Mouse (Mus musculus) heart, embryonic 14.5 days (tissue): Measurements from ENCODE around the gene Srgn. TPM values are rescaled to one million over a fixed set of nuclear protein-coding genes. Genes with fewer than 3 reads are reported as not detected.

Source experiments
- ATAC-seq: fragments of 200-750 bp; cut with Nextera tagmentation; 2 replicates; pipeline ENCODE4 v1.8.0; 2017; ENCODE audit warnings: low read depth, moderate TSS enrichment; ENCODE audit not compliant: insufficient number of reproducible peaks, insufficient read depth, low FRiP score
- H3K27ac ChIP-seq, 2 experiments: fragments of 200-500 bp in 1 of 2; fragments of 300-500 bp in 1 of 2; sonication (generic) in 1 of 2; replicated peaks in 1 of 2; 2 replicates each; pipeline ENCODE4 v1.5.1; 2012 to 2014; ENCODE audit warnings: low read depth in 2 of 2, low read length in 2 of 2, control low read depth in 1 of 2, mild to moderate bottlenecking in 1 of 2, mixed read lengths in 1 of 2; ENCODE audit not compliant: control insufficient read depth in 1 of 2, insufficient read depth in 1 of 2
- H3K27me3 ChIP-seq: fragments of 300-500 bp; sonication (generic); 2 replicates; pipeline ENCODE4 v1.6.1; 2014; ENCODE audit warnings: mild to moderate bottlenecking, low read length, control low read depth; ENCODE audit not compliant: control insufficient read depth, insufficient read depth
- H3K36me3 ChIP-seq: fragments of 300-500 bp; sonication (generic); 2 replicates; pipeline ENCODE4 v1.6.1; 2014; ENCODE audit warnings: mild to moderate bottlenecking, control low read depth, low read length, mixed read lengths; ENCODE audit not compliant: control insufficient read depth, insufficient read depth
- H3K4me1 ChIP-seq, 2 experiments: fragments of 200-500 bp in 1 of 2; fragments of 300-500 bp in 1 of 2; sonication (generic) in 1 of 2; 2 replicates each; pipeline ENCODE4 v1.6.1; 2012 to 2014; ENCODE audit warnings: low read length in 2 of 2, control low read depth in 1 of 2, mixed read lengths in 1 of 2; ENCODE audit not compliant: control insufficient read depth in 2 of 2, insufficient read depth in 2 of 2
- H3K4me2 ChIP-seq: fragments of 300-500 bp; sonication (generic); 2 replicates; pipeline ENCODE4 v1.6.1; 2014; ENCODE audit warnings: mild to moderate bottlenecking, low read length
- H3K4me3 ChIP-seq, 2 experiments: fragments of 200-500 bp in 1 of 2; fragments of 300-500 bp in 1 of 2; sonication (generic) in 1 of 2; 2 replicates each; pipeline ENCODE4 v1.5.1; 2012 to 2014; ENCODE audit warnings: low read length in 2 of 2, mild to moderate bottlenecking in 2 of 2, control low read depth in 1 of 2, low read depth in 1 of 2, moderate library complexity in 1 of 2; ENCODE audit not compliant: control insufficient read depth in 1 of 2, insufficient read depth in 1 of 2
- H3K9ac ChIP-seq: fragments of 300-500 bp; sonication (generic); 2 replicates; pipeline ENCODE4 v1.6.1; 2014; ENCODE audit warnings: mild to moderate bottlenecking, low read length
- H3K9me3 ChIP-seq: fragments of 300-500 bp; sonication (generic); 2 replicates; pipeline ENCODE4 v1.6.1; 2016; ENCODE audit warnings: low read length, control low read depth; ENCODE audit not compliant: control insufficient read depth
- WGBS: fragments of 180-500 bp; shearing (Covaris S2); extraction: QIAGEN DNeasy Blood & Tissue Kit; methylation state at CpG from one replicate; pipeline ENCODE4 v1.1.7; 2014; 5-methylcytosine and 5-hydroxymethylcytosine counted together
- polyA plus RNA-seq: library from polyadenylated mRNA; unstranded; fragments of >200 nt; fragmentation: Nextera tagmentation; extraction: Ambion mirVana; gene quantifications from 2 replicates; pipeline ENCODE4 v1.2.1, GENCODE M21; 2014

Srgn gene
- polyA plus RNA-seq, 1 experiment from 2014 or later: 6.8 TPM

DNA sequence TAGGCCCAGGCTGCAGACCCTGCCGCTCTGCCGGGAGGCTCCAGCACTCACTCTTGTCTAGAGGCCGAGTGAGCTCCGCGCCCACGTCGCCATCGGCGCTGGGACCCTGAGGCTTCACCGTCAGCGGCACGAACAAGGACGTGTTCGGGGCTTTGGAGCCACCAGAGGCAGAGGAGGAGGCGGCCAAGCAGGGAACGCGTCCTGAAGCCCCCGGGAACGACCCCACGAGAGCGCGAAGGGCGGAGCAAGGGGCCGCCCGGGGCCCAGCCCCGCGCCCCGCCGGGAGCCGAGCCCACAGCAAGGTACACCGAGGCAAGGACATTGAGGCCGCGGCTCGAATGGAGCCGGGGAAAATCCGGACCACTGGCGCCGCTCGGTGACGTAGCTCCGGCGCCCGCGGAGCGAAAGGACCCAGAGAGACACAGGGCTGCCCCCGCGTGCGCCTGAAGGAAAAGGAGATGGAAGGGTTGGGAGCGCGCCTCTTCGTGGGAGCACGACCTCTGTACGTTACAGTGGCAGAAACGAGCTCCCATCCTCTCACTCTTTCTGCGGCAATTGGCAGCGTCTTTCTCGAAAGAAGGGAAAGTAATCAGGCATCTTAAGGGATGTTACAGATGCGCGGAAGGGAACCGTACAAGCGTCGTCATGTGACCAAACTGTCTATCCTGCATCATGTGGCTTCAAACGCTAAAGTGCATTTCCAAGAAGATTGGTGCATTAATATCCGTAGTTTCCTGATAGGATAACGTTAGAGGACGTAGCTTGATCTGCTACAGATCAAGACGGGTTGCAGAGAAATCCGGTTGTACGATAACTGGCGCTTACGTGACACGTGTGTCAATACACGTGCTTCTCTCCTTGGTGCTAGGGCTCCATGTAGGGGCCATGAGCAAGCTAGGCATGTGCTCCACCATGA, 77.6 kb downstream of the Srgn start, which contains the start of the genes 4930507D05Rik and Supv3l1:
Gene 4930507D05Rik, plus strand, starts transcription at position 126 of the 916 bp plus-strand sequence.
Gene Supv3l1, minus strand, starts transcription at position 375 of the 916 bp plus-strand sequence.
- Histone ChIP-seq H3K9me3 (no peaks in the 10 kb centered on the region), H3K4me2 (peak within 1 kb of the TSS; percentile 77), H3K36me3 (peaks cover 33% of the 10 kb centered on the region), H3K27me3 (no peaks in the 10 kb centered on the region), H3K4me1 (peaks cover 7 to 16% of the 10 kb centered on the region in 2 experiments; a peak in 3 of 4 replicates), H3K4me3 (peak within 1 kb of the TSS; percentile 95 to 99), H3K27ac (peak within 1 kb of the TSS; percentile 83 to 89), H3K9ac (peak within 1 kb of the TSS; percentile 99)
- under 1% methylated on average over 73 of the region's 73 CpGs for WGBS
- ATAC-seq: peak; percentile 85

Other genes with a start within 250 kb of the Srgn start
- gene Hk1, start 147.5 kb downstream of the Srgn start, polyA plus RNA-seq: 112 and 132 TPM in 2 replicates
- 0.18 and 0.27 TPM in 2 replicates for gene Hkdc1, start 105.0 kb downstream of the Srgn start, polyA plus RNA-seq
- 0.49 and 0.89 TPM in 2 replicates for gene 4930507D05Rik, start 78.0 kb downstream of the Srgn start, polyA plus RNA-seq
- 29.2 and 29.5 TPM in 2 replicates for gene Supv3l1, start 77.7 kb downstream of the Srgn start, polyA plus RNA-seq
- gene Vps26a, start 40.6 kb downstream of the Srgn start, polyA plus RNA-seq: 73.3 and 79.2 TPM in 2 replicates
- 34.4 and 38.7 TPM in 2 replicates for gene Kif1bp, start 51.0 kb upstream of the Srgn start, polyA plus RNA-seq
- gene Ddx21, start 74.8 kb upstream of the Srgn start, polyA plus RNA-seq: 13.3 and 14.4 TPM in 2 replicates
- 95.5 and 102 TPM in 2 replicates for gene Ddx50, start 123.8 kb upstream of the Srgn start, polyA plus RNA-seq
- gene Stox1, start 198.7 kb upstream of the Srgn start, polyA plus RNA-seq: 0.97 and 1.2 TPM in 2 replicates